Mouse (Mus musculus) hindbrain, postnatal 0 days (tissue): ENCODE data around the gene Spem1. TPM values are rescaled to one million over a fixed set of nuclear protein-coding genes. Genes with fewer than 3 reads are reported as not detected.

Source experiments
- ATAC-seq: fragments of 200-750 bp; cut with Nextera tagmentation; 2 replicates; pipeline ENCODE4 v1.8.0; 2017; ENCODE audit warnings: mild to moderate bottlenecking, moderate TSS enrichment, moderate library complexity
- DNase-seq: peaks from one replicate; pipeline ENCODE4 v3.0.0-alpha.2; 2015; ENCODE audit warnings: low spot score
- H3K27ac ChIP-seq: fragments of 300-500 bp; sonication (generic); 2 replicates; pipeline ENCODE4 v1.5.1; 2014; ENCODE audit warnings: mild to moderate bottlenecking
- H3K27me3 ChIP-seq: fragments of 300-500 bp; sonication (generic); 2 replicates; pipeline ENCODE4 v1.6.1; 2014; ENCODE audit warnings: low read length, mixed read lengths; ENCODE audit not compliant: insufficient read depth
- H3K36me3 ChIP-seq: fragments of 300-500 bp; sonication (generic); 2 replicates; pipeline ENCODE4 v1.6.1; 2014; ENCODE audit warnings: low read length, mixed read lengths; ENCODE audit not compliant: insufficient read depth
- H3K4me1 ChIP-seq: fragments of 300-500 bp; sonication (generic); 2 replicates; pipeline ENCODE4 v1.6.1; 2014; ENCODE audit warnings: antibody characterized with exemption, low read length, mixed read lengths; ENCODE audit not compliant: insufficient read depth
- H3K4me2 ChIP-seq: fragments of 300-500 bp; sonication (generic); 2 replicates; pipeline ENCODE4 v1.6.1; 2014; ENCODE audit warnings: low read depth, mild to moderate bottlenecking, low read length, moderate library complexity, mixed read lengths
- H3K4me3 ChIP-seq: fragments of 300-500 bp; sonication (generic); 2 replicates; pipeline ENCODE4 v1.5.1; 2014; ENCODE audit warnings: low read length
- H3K9ac ChIP-seq: fragments of 300-500 bp; sonication (generic); replicated peaks from 2 replicates; pipeline ENCODE4 v1.6.1; 2014; ENCODE audit warnings: mild to moderate bottlenecking, low read length, moderate library complexity, mixed read lengths
- H3K9me3 ChIP-seq: fragments of 300-500 bp; sonication (generic); 2 replicates; pipeline ENCODE4 v1.6.1; 2016; ENCODE audit warnings: low read length, mixed read lengths
- CTCF ChIP-seq: IDR thresholded peaks from 2 replicates; pipeline ENCODE4 v1.5.1; 2016; ENCODE audit warnings: antibody characterized with exemption, control low read depth, low read depth
- WGBS: fragments of 180-500 bp; shearing (Covaris S2); extraction: QIAGEN DNeasy Blood & Tissue Kit; methylation state at CpG from one replicate; pipeline ENCODE4 v1.1.7; 2014; 5-methylcytosine and 5-hydroxymethylcytosine counted together
- polyA plus RNA-seq: library from polyadenylated mRNA; unstranded; fragments of >200 nt; fragmentation: Nextera tagmentation; extraction: Ambion mirVana; gene quantifications from 2 replicates; pipeline ENCODE4 v1.2.1, GENCODE M21; 2015
- total RNA-seq: library from RNA; depleted of rRNA; stranded (reverse); fragments of >200 nt; gene quantifications from 2 replicates; pipeline ENCODE4 v1.2.3, GENCODE M21; 2014

The Spem1 gene
- total and polyA plus RNA-seq, 2 experiments from 2014 or later, result 0.28 TPM; not detected in 1

- Histone ChIP-seq H3K9ac (peak within 1 kb of the TSS; percentile 71), H3K36me3 (no peaks in the 10 kb centered on the region), H3K4me2 (peak within 1 kb of the TSS; percentile 95), H3K27me3 (peaks cover 20% of the 10 kb centered on the region), H3K27ac (peak within 1 kb of the TSS; percentile 92), H3K9me3 (no peaks in the 10 kb centered on the region), H3K4me1 (peaks cover 33% of the 10 kb centered on the region), H3K4me3 (peak within 1 kb of the TSS; percentile 60)
- DNase-seq (no peak), ATAC-seq (peak; percentile 8; the same call in 1 of the 2 replicates)
- 2% methylated on average over 33 of the region's 33 CpGs for WGBS
- no peak for TF ChIP-seq CTCF
These were observed 20.5 kb downstream of the Spem1 start, which contains the start of gene Fgf11 for GRCm38 (mm10) chr11:69801379-69801977. Gene Fgf11, minus strand, starts transcription at chr11:69801857.

GRCm38 (mm10) chr11:69800392-69801197, 21.4 kb downstream of the Spem1 start:
- ATAC-seq (peak; percentile 82), DNase-seq (peak; percentile 89)
- H3K9ac ChIP-seq, result peak overlapping the region; percentile 71
- peak overlapping the region; percentile 92 for H3K27ac ChIP-seq
- peaks cover 13% of the 10 kb centered on the region for H3K27me3 ChIP-seq
- peaks cover 33% of the 10 kb centered on the region for H3K4me1 ChIP-seq
- under 1% methylated on average over 33 of the region's 36 CpGs for WGBS
- TF ChIP-seq CTCF, result no peak
- peak overlapping the region; percentile 95 for H3K4me2 ChIP-seq
- no peaks in the 10 kb centered on the region for H3K9me3 ChIP-seq
- peak overlapping the region; percentile 60 for H3K4me3 ChIP-seq
- H3K36me3 ChIP-seq, result no peaks in the 10 kb centered on the region

GRCm38 (mm10) chr11:69800138-69800391, 21.9 kb downstream of the Spem1 start:
- no peak for TF ChIP-seq CTCF
- Histone ChIP-seq H3K9me3 (no peaks in the 10 kb centered on the region), H3K9ac (peak overlapping the region; percentile 71), H3K4me1 (peaks cover 33% of the 10 kb centered on the region), H3K27me3 (peaks cover 8% of the 10 kb centered on the region), H3K27ac (peak overlapping the region; percentile 92), H3K4me2 (peak overlapping the region; percentile 95), H3K4me3 (peak overlapping the region; percentile 60), H3K36me3 (no peaks in the 10 kb centered on the region)
- 2% methylated on average over 11 of the region's 11 CpGs for WGBS
- ATAC-seq (peak; percentile 22; the same call in 1 of the 2 replicates), DNase-seq (peak; percentile 75)

GRCm38 (mm10) chr11:69799394-69800137, 22.4 kb downstream of the Spem1 start:
- WGBS, result 11% methylated on average over 12 of the region's 12 CpGs
- Histone ChIP-seq H3K4me3 (peak overlapping the region; percentile 60), H3K27me3 (0 out of 2 replicates have a peak, but pooled peaks cover 3% of the 10 kb centered on the region), H3K27ac (peak overlapping the region; percentile 92), H3K9ac (peak overlapping the region; percentile 71), H3K36me3 (no peaks in the 10 kb centered on the region), H3K4me2 (peak overlapping the region; percentile 95), H3K4me1 (peaks cover 29% of the 10 kb centered on the region), H3K9me3 (no peaks in the 10 kb centered on the region)
- TF ChIP-seq CTCF, result no peak
- DNase-seq (peak; percentile 53), ATAC-seq (no peak)

- Histone ChIP-seq H3K4me1 (peaks cover 19% of the 10 kb centered on the region), H3K9ac (no peak overlapping the region), H3K27ac (no peak overlapping the region), H3K36me3 (no peaks in the 10 kb centered on the region), H3K4me2 (no peak overlapping the region), H3K27me3 (no peaks in the 10 kb centered on the region), H3K4me3 (no peak overlapping the region), H3K9me3 (no peaks in the 10 kb centered on the region)
- 80% methylated on average over 7 of the region's 7 CpGs for WGBS
- TF ChIP-seq CTCF, result no peak
- ATAC-seq (no peak), DNase-seq (no peak)
These were observed 24.1 kb downstream of the Spem1 start for GRCm38 (mm10) chr11:69797924-69798323.

- peak overlapping the region; percentile 25; the same call in 1 of the 2 replicates for H3K9ac ChIP-seq
- TF ChIP-seq CTCF, result no peak
These were observed 26.0 kb downstream of the Spem1 start for GRCm38 (mm10) chr11:69795983-69796435.

More at GRCm38 (mm10) chr11:69795983-69796435, 26.0 kb downstream of the Spem1 start:
- peak overlapping the region; percentile 39 for H3K4me3 ChIP-seq
- DNase-seq (no peak), ATAC-seq (no peak)
- H3K4me1 ChIP-seq, result peaks cover 15% of the 10 kb centered on the region
- no peak overlapping the region for H3K27ac ChIP-seq
- WGBS, result 3% methylated on average over 13 of the region's 13 CpGs
- no peaks in the 10 kb centered on the region for H3K27me3 ChIP-seq
- no peaks in the 10 kb centered on the region for H3K9me3 ChIP-seq
- no peaks in the 10 kb centered on the region for H3K36me3 ChIP-seq
- H3K4me2 ChIP-seq, result peak overlapping the region; percentile 64
